Mouse (Mus musculus): Measurements from ENCODE around the gene Lrmda.

Lrmda gene

GRCm38 (mm10) chr14:22649985-22650984 lies 630.8 kb downstream of the Lrmda start:
- DNase-seq (ENCODE audit: low read depth, low spot score) = peak; percentile 69

GRCm38 (mm10) chr14:22651131-22651952 lies 631.8 kb downstream of the Lrmda start:
- peak; percentile 89 for DNase-seq (ENCODE audit: low read depth, low spot score)

- no peak for DNase-seq (ENCODE audit: low read depth, low spot score)
Observed at GRCm38 (mm10) chr14:22662496-22662895, 643.0 kb downstream of the Lrmda start.

GRCm38 (mm10) chr14:22666437-22666836 lies 646.9 kb downstream of the Lrmda start:
- peak; percentile 55 for DNase-seq (ENCODE audit: low read depth, low spot score)

DNA sequence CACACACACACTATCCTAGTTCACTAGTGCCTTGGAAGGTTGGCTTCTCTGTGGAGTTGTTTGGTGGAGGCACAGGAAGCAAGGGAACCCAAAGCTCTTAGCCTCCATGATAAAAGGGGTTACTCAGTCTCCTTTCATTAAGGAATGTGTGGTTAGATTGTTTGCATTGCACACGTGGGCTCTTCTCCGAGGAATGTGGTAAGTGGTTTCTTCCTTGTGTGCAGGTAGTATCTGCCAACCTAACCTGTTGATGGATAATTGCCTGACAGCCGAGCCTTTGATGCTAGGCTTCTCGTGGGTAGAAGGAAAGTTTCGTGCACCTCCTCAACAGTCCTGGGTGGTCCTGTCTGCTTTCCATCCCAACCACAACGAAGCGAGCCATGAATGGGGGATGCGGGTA lies 648.8 kb downstream of the Lrmda start:
- DNase-seq (ENCODE audit: low read depth, low spot score) = no peak

GRCm38 (mm10) chr14:22668711-22669110 lies 649.2 kb downstream of the Lrmda start:
- DNase-seq (ENCODE audit: low read depth, low spot score) = no peak

GRCm38 (mm10) chr14:22673581-22673980 lies 654.1 kb downstream of the Lrmda start:
- DNase-seq (ENCODE audit: low read depth, low spot score) = no peak

- DNase-seq (ENCODE audit: low read depth, low spot score) = no peak
Observed at GRCm38 (mm10) chr14:22679008-22679704, 659.6 kb downstream of the Lrmda start.

DNA sequence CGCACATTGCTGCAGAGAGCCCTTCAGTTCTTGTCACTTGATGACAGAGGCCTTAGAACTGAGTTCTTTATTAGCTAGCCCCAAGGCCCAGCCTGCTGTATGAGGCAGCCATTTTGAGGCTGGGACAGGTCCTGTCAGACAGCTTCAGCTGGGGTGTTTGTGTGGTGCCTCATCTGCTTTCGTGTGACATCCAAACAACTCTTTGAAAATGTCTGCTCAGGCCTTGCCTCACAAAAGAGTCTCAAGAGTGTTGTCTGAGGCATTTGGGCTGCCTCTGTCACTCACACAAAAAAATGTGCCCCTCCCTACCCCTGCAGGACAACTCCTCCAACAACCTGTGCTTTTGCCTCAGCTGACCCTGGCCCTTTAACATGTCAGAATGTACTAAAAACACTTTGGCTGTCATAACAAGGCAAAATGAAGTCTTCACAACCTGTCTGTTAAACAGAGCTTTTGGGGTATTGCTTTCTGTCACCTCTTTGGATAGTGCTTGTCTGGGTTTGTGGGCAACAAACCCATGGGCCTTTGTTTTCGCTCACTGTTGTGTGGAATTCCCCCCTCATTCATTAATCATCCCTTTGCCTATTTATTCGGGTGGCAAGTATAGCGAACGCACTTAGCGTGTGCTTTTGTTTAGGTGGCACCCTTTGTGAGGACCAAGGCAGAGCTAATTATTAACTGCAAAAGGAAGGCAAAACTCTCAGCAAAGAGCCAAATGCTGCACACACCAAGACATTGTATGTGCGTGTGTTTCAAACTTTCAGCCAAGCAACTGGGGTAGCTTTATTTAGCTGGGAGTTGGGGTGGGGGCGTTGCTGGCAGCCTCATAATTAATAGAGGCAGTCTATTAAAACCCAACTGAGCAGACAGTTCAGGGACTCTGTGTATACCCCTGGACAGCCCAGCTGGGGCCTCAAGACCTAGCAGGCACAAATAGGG lies 660.5 kb downstream of the Lrmda start:
- DNase-seq (ENCODE audit: low read depth, low spot score) = no peak

DNA sequence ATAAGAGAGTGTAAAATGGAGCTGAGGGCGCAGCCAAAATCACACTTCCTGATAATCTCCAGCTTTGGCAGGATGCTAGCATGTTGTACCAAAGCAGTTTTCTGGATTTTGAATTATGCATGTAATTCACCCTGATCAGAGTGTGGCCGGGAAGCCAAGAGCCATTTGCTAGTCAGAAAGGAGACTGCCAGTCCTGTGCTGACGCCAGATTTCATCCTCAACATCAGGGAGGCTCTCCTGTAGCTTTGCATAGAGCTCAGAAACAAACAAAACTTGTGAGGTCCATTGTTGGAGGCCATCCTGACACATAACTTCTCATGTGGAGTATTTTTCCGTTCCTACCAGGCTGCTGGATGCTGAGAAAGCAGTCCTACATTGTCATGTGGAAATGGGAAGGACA lies 667.4 kb downstream of the Lrmda start:
- peak; percentile 23 for DNase-seq (ENCODE audit: low read depth, low spot score)

DNA sequence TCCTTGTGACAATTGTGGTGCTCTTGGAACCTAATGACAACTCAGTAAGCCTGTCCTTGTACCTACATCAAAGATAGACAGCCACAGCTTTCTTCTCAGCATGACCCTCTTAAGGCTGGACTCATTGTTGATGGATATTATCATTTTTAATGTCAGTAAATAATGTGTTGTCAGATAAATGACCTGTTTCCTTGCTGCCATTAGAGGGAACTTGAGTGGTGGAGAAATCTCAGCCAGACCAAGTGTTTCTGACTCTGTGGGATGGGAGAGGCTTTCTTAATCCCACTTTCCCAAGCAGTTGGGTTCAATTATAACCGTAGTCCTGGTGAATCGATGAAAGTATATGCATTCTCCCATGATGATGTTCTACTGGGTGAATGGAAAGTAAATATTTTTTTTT lies 668.9 kb downstream of the Lrmda start:
- DNase-seq (ENCODE audit: low read depth, low spot score) = no peak

- no peak for DNase-seq (ENCODE audit: low read depth, low spot score)
Observed at GRCm38 (mm10) chr14:22695448-22695847, 675.9 kb downstream of the Lrmda start.

DNA sequence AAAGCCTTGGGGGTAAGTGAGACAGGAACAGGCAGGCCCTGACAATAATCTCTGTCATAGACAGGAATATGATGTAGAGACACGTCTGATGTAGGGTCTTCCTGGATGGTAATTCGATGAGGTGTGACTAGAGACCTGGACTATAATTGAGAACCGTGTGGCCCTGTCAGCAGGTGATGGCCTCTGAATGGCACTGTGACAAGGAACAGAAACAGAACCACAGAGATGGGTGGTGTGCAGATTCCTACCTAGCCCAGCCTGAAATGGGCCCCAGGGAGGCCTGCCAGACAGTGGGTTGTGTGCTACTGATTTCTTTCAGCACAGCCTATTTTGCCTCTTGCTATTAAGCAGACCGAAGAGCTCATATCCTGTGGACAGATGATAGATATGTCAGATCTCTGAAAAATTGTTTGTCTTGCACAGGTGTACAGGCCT lies 676.4 kb downstream of the Lrmda start:
- no peak for DNase-seq (ENCODE audit: low read depth, low spot score)

GRCm38 (mm10) chr14:22700236-22700635 lies 680.7 kb downstream of the Lrmda start:
- DNase-seq (ENCODE audit: low read depth, low spot score) = no peak

GRCm38 (mm10) chr14:22700690-22701089 lies 681.2 kb downstream of the Lrmda start:
- DNase-seq (ENCODE audit: low read depth, low spot score) = no peak

- no peak for DNase-seq (ENCODE audit: low read depth, low spot score)
Observed at GRCm38 (mm10) chr14:22707958-22708701, 688.6 kb downstream of the Lrmda start.

- no peak for DNase-seq (ENCODE audit: low read depth, low spot score)
Observed at GRCm38 (mm10) chr14:22710071-22710661, 690.7 kb downstream of the Lrmda start.

DNA sequence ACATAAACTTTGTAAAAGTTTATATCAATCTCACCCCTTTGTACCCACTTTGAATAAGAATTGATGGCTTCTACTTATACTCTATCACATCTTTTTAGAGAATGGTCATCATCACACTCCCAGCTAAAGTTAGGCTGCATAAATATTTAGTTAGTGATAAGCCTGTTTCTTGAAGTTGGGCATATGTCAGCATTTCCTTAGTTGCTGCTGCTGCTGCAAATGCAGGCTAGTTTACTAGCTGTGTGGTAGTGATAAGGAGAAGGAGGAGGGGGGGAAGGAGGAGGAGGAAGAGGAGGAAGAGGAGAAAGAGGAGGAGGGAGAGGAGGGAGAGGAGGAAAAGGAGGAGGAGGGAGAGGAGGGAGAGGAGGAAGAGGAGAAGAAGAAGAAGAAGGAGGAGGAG lies 692.9 kb downstream of the Lrmda start:
- no peak for DNase-seq (ENCODE audit: low read depth, low spot score)

- DNase-seq (ENCODE audit: low read depth, low spot score) = no peak
Observed at GRCm38 (mm10) chr14:22715581-22716378, 696.3 kb downstream of the Lrmda start.
